Mouse (Mus musculus) kidney, adult 2 months (tissue): ENCODE results near the gene Akain1. TPM values are rescaled to one million over a fixed set of nuclear protein-coding genes. Genes with fewer than 3 reads are reported as not detected.

Experiments
- DNase-seq: peaks from one replicate; pipeline ENCODE4 v3.0.0; 2021
- H3K27ac ChIP-seq: fragments of 200-500 bp; 2 replicates; pipeline ENCODE4 v1.5.1; 2012; ENCODE audit warnings: low read depth, low read length, control low read depth, inconsistent platforms; ENCODE audit not compliant: insufficient read depth
- H3K27me3 ChIP-seq: fragments of 200-500 bp; replicated peaks from 2 replicates; pipeline ENCODE4 v1.6.1; 2012; ENCODE audit warnings: mild to moderate bottlenecking, moderate library complexity, low read length, inconsistent platforms; ENCODE audit not compliant: control insufficient read depth, insufficient read depth
- H3K36me3 ChIP-seq: fragments of 200-500 bp; 2 replicates; pipeline ENCODE4 v1.6.1; 2012; ENCODE audit warnings: mild to moderate bottlenecking, moderate library complexity, low read length, inconsistent platforms; ENCODE audit not compliant: control insufficient read depth, insufficient read depth
- H3K4me1 ChIP-seq: fragments of 200-500 bp; 2 replicates; pipeline ENCODE4 v1.6.1; 2011; ENCODE audit warnings: low read length; ENCODE audit not compliant: control insufficient read depth, insufficient read depth
- H3K4me3 ChIP-seq: fragments of 200-500 bp; 2 replicates; pipeline ENCODE4 v1.5.1; 2011; ENCODE audit warnings: mild to moderate bottlenecking, low read depth, low read length, control low read depth; ENCODE audit not compliant: insufficient read depth
- CTCF ChIP-seq: fragments of 200-500 bp; conservative IDR thresholded peaks from 2 replicates; pipeline ENCODE4 v1.5.1; 2011; ENCODE audit warnings: low read depth, mild to moderate bottlenecking, control low read depth, low read length, moderate library complexity, mixed read lengths; ENCODE audit not compliant: insufficient read depth, insufficient read length
- POLR2A ChIP-seq: fragments of 200-500 bp; IDR thresholded peaks from one replicate; pipeline ENCODE4 v1.6.1; 2011; ENCODE audit warnings: low read depth, low read length, control low read depth
- WGBS: fragments of 180-500 bp; shearing (Covaris S2); methylation state at CpG from one replicate; pipeline ENCODE4 v1.1.7; 2018; 5-methylcytosine and 5-hydroxymethylcytosine counted together
- polyA plus RNA-seq: library from polyadenylated mRNA; depleted of rRNA; stranded (reverse); fragments of >200 nt; gene quantifications from 2 replicates; pipeline ENCODE4 v1.2.3, GENCODE M21; 2012

Akain1 gene
- polyA plus RNA-seq, 1 experiment, result not detected

DNA sequence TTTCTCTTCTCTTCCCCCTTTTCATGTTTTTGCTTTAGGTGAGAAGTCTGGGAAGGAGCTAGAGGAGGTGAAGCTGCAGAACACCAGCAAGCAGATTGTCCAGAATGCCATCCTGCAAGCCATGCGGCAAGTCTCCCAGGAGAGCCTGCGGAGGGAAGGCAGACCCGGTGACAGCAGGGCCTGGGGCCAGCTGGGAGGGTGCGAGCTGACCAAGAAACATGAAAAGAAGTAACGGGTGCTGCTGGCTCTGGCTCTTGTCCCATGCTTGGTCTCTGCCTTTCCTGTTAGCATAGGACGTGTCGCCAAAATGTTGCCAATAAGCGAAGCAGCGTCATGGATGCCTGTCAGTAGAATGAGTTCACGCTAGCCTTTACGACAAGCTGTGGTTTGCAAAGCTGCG lies 48.0 kb downstream of the Akain1 start:
- WGBS, result 88% methylated on average over 12 of the region's 12 CpGs
- no peaks in the 10 kb centered on the region for H3K4me1 ChIP-seq

GRCm38 (mm10) chr17:69487884-69488283 lies 48.8 kb downstream of the Akain1 start:
- H3K27ac ChIP-seq, result no peak overlapping the region
- no peak overlapping the region for H3K4me3 ChIP-seq
- DNase-seq, result no peak
- no peaks in the 10 kb centered on the region for H3K36me3 ChIP-seq
- WGBS, result 96% methylated on average over 6 of the region's 6 CpGs
- H3K4me1 ChIP-seq, result no peaks in the 10 kb centered on the region
- no peaks in the 10 kb centered on the region for H3K27me3 ChIP-seq
- TF ChIP-seq POLR2A (no peak), CTCF (no peak)

More for the DNA sequence above, 48.0 kb downstream of the Akain1 start:
- Histone ChIP-seq H3K36me3 (no peaks in the 10 kb centered on the region), H3K27me3 (no peaks in the 10 kb centered on the region), H3K27ac (no peak overlapping the region), H3K4me3 (no peak overlapping the region)
- DNase-seq, result no peak
- no peak for TF ChIP-seq POLR2A
- TF ChIP-seq CTCF, result no peak

- WGBS, result 92% methylated on average over 5 of the region's 5 CpGs
- no peaks in the 10 kb centered on the region for H3K36me3 ChIP-seq
- H3K27ac ChIP-seq, result no peak overlapping the region
- H3K27me3 ChIP-seq, result no peaks in the 10 kb centered on the region
- TF ChIP-seq POLR2A (no peak), CTCF (no peak)
- no peak overlapping the region for H3K4me3 ChIP-seq
- H3K4me1 ChIP-seq, result no peaks in the 10 kb centered on the region
- no peak for DNase-seq
Observed at GRCm38 (mm10) chr17:69488826-69489225, 49.7 kb downstream of the Akain1 start.

GRCm38 (mm10) chr17:69492368-69492767 lies 53.2 kb downstream of the Akain1 start:
- 73% methylated on average over 6 of the region's 6 CpGs for WGBS
- H3K4me1 ChIP-seq, result no peaks in the 10 kb centered on the region
- no peaks in the 10 kb centered on the region for H3K27me3 ChIP-seq
- DNase-seq, result no peak
- no peak overlapping the region for H3K27ac ChIP-seq
- H3K36me3 ChIP-seq, result no peaks in the 10 kb centered on the region
- TF ChIP-seq CTCF (no peak), POLR2A (no peak)
- H3K4me3 ChIP-seq, result no peak overlapping the region

GRCm38 (mm10) chr17:69495531-69495930 lies 56.4 kb downstream of the Akain1 start:
- H3K27me3 ChIP-seq, result no peaks in the 10 kb centered on the region
- H3K36me3 ChIP-seq, result no peaks in the 10 kb centered on the region
- H3K4me3 ChIP-seq, result no peak overlapping the region
- no peak overlapping the region for H3K27ac ChIP-seq
- no peak for DNase-seq
- no peaks in the 10 kb centered on the region for H3K4me1 ChIP-seq
- WGBS, result 51% methylated on average over 2 of the region's 2 CpGs
- TF ChIP-seq CTCF, result no peak
- no peak for TF ChIP-seq POLR2A

DNA sequence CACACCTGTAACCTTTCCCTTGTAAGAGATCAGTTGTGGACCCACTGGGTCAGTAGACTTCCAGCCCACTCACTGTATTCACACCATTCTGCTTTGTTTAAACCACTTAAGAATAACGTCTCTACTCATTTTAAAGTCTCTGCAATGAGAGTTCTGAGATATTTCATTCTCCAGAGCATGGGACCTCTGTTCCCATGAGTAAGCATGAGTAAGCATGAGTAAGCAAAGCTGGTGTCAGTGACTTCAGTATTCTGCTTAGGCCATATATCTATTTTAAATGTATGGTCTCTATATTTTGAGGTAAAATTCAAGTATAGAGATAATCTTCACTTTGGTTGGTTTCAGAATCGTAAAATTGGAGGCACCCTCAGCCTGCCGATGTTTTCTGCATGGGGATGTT lies 57.0 kb downstream of the Akain1 start:
- no peak for DNase-seq
- Histone ChIP-seq H3K27me3 (no peaks in the 10 kb centered on the region), H3K36me3 (no peaks in the 10 kb centered on the region), H3K27ac (no peak overlapping the region), H3K4me3 (no peak overlapping the region), H3K4me1 (no peaks in the 10 kb centered on the region)
- no peak for TF ChIP-seq CTCF
- TF ChIP-seq POLR2A, result no peak
- 63% methylated on average over 3 of the region's 3 CpGs for WGBS

DNA sequence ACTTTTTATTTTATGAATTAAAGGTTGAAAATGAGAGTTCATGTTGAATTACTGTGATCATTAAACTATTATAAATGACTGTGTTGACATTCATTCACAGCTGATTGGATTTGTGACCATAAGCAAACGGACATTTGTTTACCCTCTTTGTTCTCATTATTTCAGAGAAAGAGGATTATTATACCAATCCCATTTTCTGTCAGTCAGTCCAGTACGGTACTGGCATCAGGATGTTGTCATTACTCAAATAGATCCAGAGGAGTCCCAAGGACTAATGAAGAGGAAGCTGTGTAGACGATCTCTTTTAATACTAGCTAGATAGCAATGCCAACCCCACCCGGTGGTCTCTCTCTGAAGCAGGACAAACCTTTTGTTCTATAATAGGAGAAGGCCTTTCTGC lies 58.2 kb downstream of the Akain1 start:
- no peaks in the 10 kb centered on the region for H3K27me3 ChIP-seq
- H3K36me3 ChIP-seq, result no peaks in the 10 kb centered on the region
- H3K4me3 ChIP-seq, result no peak overlapping the region
- no peak overlapping the region for H3K27ac ChIP-seq
- DNase-seq, result no peak
- no peaks in the 10 kb centered on the region for H3K4me1 ChIP-seq
- WGBS, result 69% methylated on average over 4 of the region's 4 CpGs
- TF ChIP-seq POLR2A (no peak), CTCF (no peak)

DNA sequence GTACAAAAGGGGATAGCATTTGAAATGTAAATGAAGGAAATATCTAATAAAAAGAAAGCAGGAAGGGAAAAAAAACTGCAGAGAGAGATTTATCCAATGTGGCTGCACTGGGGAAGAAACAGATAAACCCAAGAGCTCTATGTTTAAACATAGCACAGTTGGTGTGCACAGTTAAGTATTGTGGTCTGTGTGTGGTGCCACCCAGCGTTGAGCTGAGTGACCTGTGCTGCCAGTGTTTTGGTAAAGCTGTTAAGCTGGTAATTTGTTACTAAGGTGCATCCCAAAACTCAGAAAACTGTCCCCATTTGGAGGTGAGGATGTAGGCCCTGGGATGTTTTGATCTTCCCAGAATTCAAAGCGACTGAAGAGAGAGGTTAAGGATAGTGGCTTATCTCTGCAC lies 59.8 kb downstream of the Akain1 start:
- WGBS, result 40% methylated on average over 2 of the region's 2 CpGs
- no peaks in the 10 kb centered on the region for H3K4me1 ChIP-seq
- no peak overlapping the region for H3K27ac ChIP-seq
- H3K4me3 ChIP-seq, result no peak overlapping the region
- no peaks in the 10 kb centered on the region for H3K36me3 ChIP-seq
- TF ChIP-seq POLR2A, result no peak
- no peaks in the 10 kb centered on the region for H3K27me3 ChIP-seq
- DNase-seq, result no peak
